Mouse (Mus musculus) kidney, adult 2 months (tissue): ENCODE results near the gene Dkkl1. TPM values are rescaled to one million over a fixed set of nuclear protein-coding genes. Genes with fewer than 3 reads are reported as not detected.

Experiments used
- DNase-seq: peaks from one replicate; pipeline ENCODE4 v3.0.0; 2021
- H3K27ac ChIP-seq: fragments of 200-500 bp; 2 replicates; pipeline ENCODE4 v1.5.1; 2012; ENCODE audit warnings: low read depth, low read length, control low read depth, inconsistent platforms; ENCODE audit not compliant: insufficient read depth
- H3K27me3 ChIP-seq: fragments of 200-500 bp; replicated peaks from 2 replicates; pipeline ENCODE4 v1.6.1; 2012; ENCODE audit warnings: mild to moderate bottlenecking, moderate library complexity, low read length, inconsistent platforms; ENCODE audit not compliant: control insufficient read depth, insufficient read depth
- H3K36me3 ChIP-seq: fragments of 200-500 bp; 2 replicates; pipeline ENCODE4 v1.6.1; 2012; ENCODE audit warnings: mild to moderate bottlenecking, moderate library complexity, low read length, inconsistent platforms; ENCODE audit not compliant: control insufficient read depth, insufficient read depth
- H3K4me1 ChIP-seq: fragments of 200-500 bp; 2 replicates; pipeline ENCODE4 v1.6.1; 2011; ENCODE audit warnings: low read length; ENCODE audit not compliant: control insufficient read depth, insufficient read depth
- H3K4me3 ChIP-seq: fragments of 200-500 bp; 2 replicates; pipeline ENCODE4 v1.5.1; 2011; ENCODE audit warnings: mild to moderate bottlenecking, low read depth, low read length, control low read depth; ENCODE audit not compliant: insufficient read depth
- CTCF ChIP-seq: fragments of 200-500 bp; conservative IDR thresholded peaks from 2 replicates; pipeline ENCODE4 v1.5.1; 2011; ENCODE audit warnings: low read depth, mild to moderate bottlenecking, control low read depth, low read length, moderate library complexity, mixed read lengths; ENCODE audit not compliant: insufficient read depth, insufficient read length
- POLR2A ChIP-seq: fragments of 200-500 bp; IDR thresholded peaks from one replicate; pipeline ENCODE4 v1.6.1; 2011; ENCODE audit warnings: low read depth, low read length, control low read depth
- WGBS: fragments of 180-500 bp; shearing (Covaris S2); methylation state at CpG from one replicate; pipeline ENCODE4 v1.1.7; 2018; 5-methylcytosine and 5-hydroxymethylcytosine counted together
- polyA plus RNA-seq: library from polyadenylated mRNA; depleted of rRNA; stranded (reverse); fragments of >200 nt; gene quantifications from 2 replicates; pipeline ENCODE4 v1.2.3, GENCODE M21; 2012

The Dkkl1 gene
- polyA plus RNA-seq, 1 experiment, result 0.39 TPM

GRCm38 (mm10) chr7:45240633-45241388 lies 28.9 kb upstream of the Dkkl1 start, which contains the start of gene Slc6a16:
TSS of gene Slc6a16 (plus strand) at chr7:45241085.
- Histone ChIP-seq H3K36me3 (no peaks in the 10 kb centered on the region), H3K27ac (no peak within 1 kb of the TSS), H3K27me3 (no peaks in the 10 kb centered on the region), H3K4me3 (no peak within 1 kb of the TSS), H3K4me1 (no peaks in the 10 kb centered on the region)
- peak; percentile 58 for DNase-seq
- WGBS, result 34% methylated on average over 53 of the region's 53 CpGs
- TF ChIP-seq CTCF (no peak), POLR2A (no peak)

DNA sequence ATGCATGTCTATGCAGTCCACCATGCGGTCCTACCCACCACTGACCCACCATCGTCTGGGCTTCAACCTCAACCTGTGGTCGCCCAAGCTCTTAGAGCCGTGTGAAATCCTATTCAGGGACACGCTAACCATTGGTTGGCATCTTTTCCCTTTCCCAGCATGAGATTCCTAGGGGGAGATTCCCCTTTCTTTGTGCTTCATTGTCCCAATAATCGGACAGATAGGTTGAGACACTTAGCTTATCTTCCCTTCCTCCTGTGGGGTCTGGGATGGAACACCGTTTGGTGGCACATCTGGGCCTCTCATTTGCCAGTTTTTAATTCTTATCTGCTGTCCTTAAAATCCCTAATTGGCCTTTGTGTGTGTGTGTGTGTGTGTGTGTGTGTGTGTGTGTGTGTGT lies 28.2 kb upstream of the Dkkl1 start:
- H3K4me1 ChIP-seq, result no peaks in the 10 kb centered on the region
- 97% methylated on average over 7 of the region's 7 CpGs for WGBS
- H3K27me3 ChIP-seq, result no peaks in the 10 kb centered on the region
- no peak overlapping the region for H3K4me3 ChIP-seq
- no peak for DNase-seq
- no peaks in the 10 kb centered on the region for H3K36me3 ChIP-seq
- TF ChIP-seq CTCF (no peak), POLR2A (no peak)
- no peak overlapping the region for H3K27ac ChIP-seq

- 54% methylated on average over 20 of the region's 20 CpGs for WGBS
- Histone ChIP-seq H3K27ac (no peak within 1 kb of the TSS), H3K4me1 (peaks cover 6% of the 10 kb centered on the region), H3K4me3 (no peak within 1 kb of the TSS), H3K27me3 (no peaks in the 10 kb centered on the region), H3K36me3 (no peaks in the 10 kb centered on the region)
- TF ChIP-seq POLR2A (no peak), CTCF (no peak)
- peak; percentile 24 for DNase-seq
Measured at GRCm38 (mm10) chr7:45238723-45239496, 27.0 kb upstream of the Dkkl1 start, which contains the start of gene Cd37. TSS of gene Cd37 (minus strand) at chr7:45239115.

- Histone ChIP-seq H3K4me3 (no peak overlapping the region), H3K27me3 (no peaks in the 10 kb centered on the region), H3K36me3 (no peaks in the 10 kb centered on the region), H3K4me1 (peaks cover 6% of the 10 kb centered on the region), H3K27ac (no peak overlapping the region)
- 81% methylated on average over 17 of the region's 17 CpGs for WGBS
- TF ChIP-seq POLR2A (no peak), CTCF (no peak)
- no peak for DNase-seq
Measured at GRCm38 (mm10) chr7:45237747-45238699, 26.1 kb upstream of the Dkkl1 start.

DNA sequence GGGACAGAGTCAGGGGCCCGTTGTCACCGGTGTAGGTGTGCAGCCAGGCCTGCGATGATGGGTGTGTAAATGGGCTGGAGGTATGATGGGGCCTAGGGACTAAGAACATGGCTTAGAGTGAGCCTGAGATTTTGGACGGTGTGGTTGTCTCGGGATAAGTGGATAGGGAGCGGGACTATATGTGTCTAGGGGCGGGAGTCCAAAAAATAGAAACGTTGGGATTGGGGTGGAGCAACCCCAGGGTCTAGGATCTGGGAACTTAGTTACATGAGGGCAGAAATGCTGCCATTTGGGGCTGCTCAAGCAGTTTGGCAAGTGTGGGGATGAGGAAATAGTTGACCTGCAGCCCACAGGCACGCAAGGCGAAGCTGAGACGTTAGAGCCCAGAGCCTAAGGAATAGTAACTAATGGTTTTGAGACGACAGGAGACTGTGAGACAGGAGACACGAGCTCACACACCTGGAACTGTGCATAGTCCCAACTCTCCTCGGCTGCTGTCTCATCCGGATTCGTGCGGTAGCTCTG lies 23.8 kb upstream of the Dkkl1 start:
- Histone ChIP-seq H3K4me3 (no peak overlapping the region), H3K4me1 (peaks cover 6% of the 10 kb centered on the region)
- DNase-seq, result no peak

DNA sequence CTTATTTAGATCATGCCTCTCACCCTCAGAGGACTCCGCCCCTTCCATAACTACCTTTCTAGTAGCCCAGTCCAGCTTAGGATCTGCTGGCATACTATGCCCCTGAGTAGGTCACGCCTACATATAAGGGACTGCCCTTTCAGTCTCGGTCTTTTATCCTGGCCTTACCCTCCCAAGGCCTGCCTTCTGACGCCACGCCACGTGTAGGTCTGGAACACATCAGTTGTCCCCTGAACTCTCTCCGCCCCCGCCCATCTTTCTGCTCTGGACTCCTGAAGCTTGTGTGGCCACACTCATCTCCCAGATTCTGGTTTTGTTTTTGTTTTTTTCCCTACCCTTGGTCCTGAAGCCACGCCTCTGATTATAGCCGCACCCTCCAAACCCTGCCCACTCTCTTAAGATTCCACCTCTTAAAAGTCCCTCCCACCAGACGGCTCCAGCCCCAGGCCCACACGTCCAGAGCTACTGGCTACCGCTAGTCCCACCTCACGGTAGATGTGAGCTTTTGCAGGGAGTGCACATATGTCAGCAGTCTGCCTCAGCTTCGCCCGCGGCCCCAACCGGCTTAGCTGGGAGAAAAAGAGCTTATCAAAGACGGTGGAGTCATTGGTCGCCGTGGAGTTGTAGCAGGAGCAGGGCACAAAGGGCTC lies 23.1 kb upstream of the Dkkl1 start:
- peak; percentile 42 for DNase-seq
- 13% methylated on average over 21 of the region's 21 CpGs for WGBS

More for the DNA sequence above, 23.8 kb upstream of the Dkkl1 start:
- H3K36me3 ChIP-seq, result no peaks in the 10 kb centered on the region
- WGBS, result 67% methylated on average over 17 of the region's 17 CpGs
- no peak overlapping the region for H3K27ac ChIP-seq
- TF ChIP-seq CTCF, result no peak
- TF ChIP-seq POLR2A, result no peak
- no peaks in the 10 kb centered on the region for H3K27me3 ChIP-seq

More for the DNA sequence above, 23.1 kb upstream of the Dkkl1 start:
- Histone ChIP-seq H3K27ac (no peak overlapping the region), H3K27me3 (no peaks in the 10 kb centered on the region), H3K4me3 (peak overlapping the region; percentile 44; the same call in 1 of the 2 replicates), H3K4me1 (peaks cover 6% of the 10 kb centered on the region), H3K36me3 (no peaks in the 10 kb centered on the region)
- TF ChIP-seq CTCF (no peak), POLR2A (no peak)
